Mouse (Mus musculus): ENCODE measurements around the gene Baz2b.
"Not testable (repeated sequence)": the region's sequence is repeated elsewhere in the genome, so short reads cannot be mapped to it uniquely, and the experiment has no call there.

GRCm38 (mm10) chr2:59851885-59852284 is 357.8 kb downstream of the Baz2b start:
- not testable (repeated sequence) for TF ChIP-seq CTCF (IDR thresholded peaks at IDR 0.05 in 2 of 3, conservative IDR thresholded peaks at IDR 0.05 in 1 of 3; ENCODE audit: control insufficient read depth in 1 of 3, insufficient read depth in 1 of 3, low read depth in 2 of 3, low read length in 3 of 3, poor library complexity in 1 of 3, severe bottlenecking in 1 of 3); POLR2A (IDR thresholded peaks at IDR 0.05; ENCODE audit: control insufficient read depth in 1 of 2, insufficient read depth in 1 of 2, low read depth in 1 of 2, low read length in 2 of 2, poor library complexity in 1 of 2); RCOR1 (IDR thresholded peaks at IDR 0.05; ENCODE audit: low read depth, low read length); GATA1 (IDR thresholded peaks at IDR 0.05; ENCODE audit: low read depth, low read length); GABPA (IDR thresholded peaks at IDR 0.05; ENCODE audit: low read depth, low read length)
